Mouse (Mus musculus) layer of hippocampus, adult 18-20 months (tissue): ENCODE results near the gene Hnrnpa2b1. TPM values are rescaled to one million over a fixed set of nuclear protein-coding genes. Genes with fewer than 3 reads are reported as not detected.
A peak's percentile ranks its signal among the peaks of the same experiment; 100 is the strongest.
"Not testable (repeated sequence)": the region's sequence is repeated elsewhere in the genome, so short reads cannot be mapped to it uniquely, and the experiment has no call there.

Source experiments
- DNase-seq, 2 experiments: peaks; one replicate each; pipeline ENCODE4 v3.0.0; 2022; ENCODE audit warnings: low spot score in 2 of 2
- long read RNA-seq: library from polyadenylated mRNA; stranded (forward); transcript quantifications from one replicate; pipeline ENCODE4 v2.0.0, GENCODE M21; 2021
- total RNA-seq, 2 experiments: library from RNA; stranded (reverse); gene quantifications; 2 replicates each; pipeline ENCODE4 v1.2.3; 2021

Gene Hnrnpa2b1
- total RNA-seq = 100 to 1,000 TPM; 482 to 501 TPM
- long read RNA-seq, transcript Hnrnpa2b1-202 (12 exons, 1,662 nt) = minor isoform, 7 of 529 reads
- long read RNA-seq, transcript Hnrnpa2b1-203 (12 exons, 1,728 nt) = minor isoform, 17 of 529 reads
- long read RNA-seq, transcript Hnrnpa2b1-204 (11 exons, 1,638 nt) = major isoform, 136 of 529 reads
- long read RNA-seq, partial matches to known transcripts = 275 of 529 reads
- long read RNA-seq, other reads (novel, unspliced or antisense) = 89 of 529 reads

- DNase-seq = peak; percentile 97 to 100
Observed at GRCm38 (mm10) chr6:51469715-51470310, at the start of gene Hnrnpa2b1. Hnrnpa2b1 (minus strand) TSS chr6:51469894.

GRCm38 (mm10) chr6:51514860-51515259 is 45.2 kb upstream of the Hnrnpa2b1 start:
- no peak for DNase-seq

GRCm38 (mm10) chr6:51513745-51514144 is 44.1 kb upstream of the Hnrnpa2b1 start:
- no peak for DNase-seq

- no peak for DNase-seq
Observed at GRCm38 (mm10) chr6:51510946-51511345, 41.3 kb upstream of the Hnrnpa2b1 start.

GRCm38 (mm10) chr6:51510094-51510493 is 40.4 kb upstream of the Hnrnpa2b1 start:
- no peak for DNase-seq

GRCm38 (mm10) chr6:51508750-51509648 is 39.3 kb upstream of the Hnrnpa2b1 start:
- DNase-seq = peak; percentile 69 to 80

- DNase-seq = no peak
Observed at GRCm38 (mm10) chr6:51507556-51507955, 37.9 kb upstream of the Hnrnpa2b1 start.

GRCm38 (mm10) chr6:51505671-51506070 is 36.0 kb upstream of the Hnrnpa2b1 start:
- DNase-seq = no peak

- no peak for DNase-seq
Observed at GRCm38 (mm10) chr6:51497321-51498111, 27.8 kb upstream of the Hnrnpa2b1 start.

GRCm38 (mm10) chr6:51489787-51490186 is 20.1 kb upstream of the Hnrnpa2b1 start:
- no peak for DNase-seq

- no peak for DNase-seq
Observed at GRCm38 (mm10) chr6:51486731-51487130, 17.0 kb upstream of the Hnrnpa2b1 start.

- peak in 1 of 2 experiments; percentile 10 for DNase-seq
Observed at GRCm38 (mm10) chr6:51486076-51486710, 16.5 kb upstream of the Hnrnpa2b1 start.

- peak in 1 of 2 experiments; percentile 29 for DNase-seq
Observed at GRCm38 (mm10) chr6:51485646-51486045, 16.0 kb upstream of the Hnrnpa2b1 start.

GRCm38 (mm10) chr6:51484556-51484955 is 14.9 kb upstream of the Hnrnpa2b1 start:
- DNase-seq = not testable (repeated sequence)

GRCm38 (mm10) chr6:51483861-51484260 is 14.2 kb upstream of the Hnrnpa2b1 start:
- DNase-seq = no peak

GRCm38 (mm10) chr6:51481548-51481947 is 11.9 kb upstream of the Hnrnpa2b1 start:
- no peak for DNase-seq

- DNase-seq = no peak
Observed at GRCm38 (mm10) chr6:51479136-51479731, 9.5 kb upstream of the Hnrnpa2b1 start.

GRCm38 (mm10) chr6:51472213-51472612 is 2.5 kb upstream of the Hnrnpa2b1 start:
- no peak for DNase-seq

GRCm38 (mm10) chr6:51471782-51472181 is 2.1 kb upstream of the Hnrnpa2b1 start:
- DNase-seq = no peak

GRCm38 (mm10) chr6:51471179-51471505 is 1.4 kb upstream of the Hnrnpa2b1 start:
- no peak for DNase-seq
